Mouse (Mus musculus): ENCODE data around the gene Fstl3.

DNA sequence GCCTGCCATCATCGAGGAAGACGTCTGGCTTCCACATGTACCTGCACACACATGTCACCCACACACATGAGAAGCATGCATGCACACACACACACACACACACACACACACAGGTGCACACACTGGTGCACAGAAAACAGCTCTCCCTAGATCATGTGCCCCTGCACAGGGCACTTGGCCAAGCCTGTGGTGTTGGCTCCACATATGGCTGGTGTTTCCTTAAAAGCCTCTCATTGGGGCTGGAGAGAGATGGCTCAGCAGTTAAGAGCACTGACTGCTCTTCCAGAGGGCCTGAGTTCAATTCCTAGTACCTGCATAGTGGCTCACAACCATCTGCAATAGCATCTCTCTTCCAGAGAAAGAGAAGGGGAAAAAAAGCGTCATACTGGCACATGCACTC lies 54.5 kb downstream of the Fstl3 start:
- no peak for TF ChIP-seq POLR2A (IDR thresholded peaks at IDR 0.05; ENCODE audit: borderline replicate concordance, low read depth, low read length)
- no peak for TF ChIP-seq CTCF (IDR thresholded peaks at IDR 0.05; ENCODE audit: low read depth, low read length)
